Mouse (Mus musculus): ENCODE measurements around the gene Rasgef1a.

GRCm38 (mm10) chr6:118134461-118134860 lies 123.2 kb downstream of the Rasgef1a start:
- TF ChIP-seq EP300 (IDR thresholded peaks at IDR 0.05; ENCODE audit: insufficient read depth, low read depth, low read length) (no peak), CTCF (IDR thresholded peaks at IDR 0.05; ENCODE audit: low read depth, low read length) (no peak)

Measured in ES-Bruce4 (cell line).